Mouse (Mus musculus) E14TG2a.4 (cell line): ENCODE data around the gene Dbn1.

Experiments used
- CTCF ChIP-seq: conservative IDR thresholded peaks from 2 replicates; pipeline ENCODE4 v1.5.1; 2014; ENCODE audit warnings: low read length
- POU5F1 ChIP-seq: IDR thresholded peaks from 2 replicates; pipeline ENCODE4 v1.6.1; 2014; ENCODE audit warnings: low read length, borderline replicate concordance

DNA sequence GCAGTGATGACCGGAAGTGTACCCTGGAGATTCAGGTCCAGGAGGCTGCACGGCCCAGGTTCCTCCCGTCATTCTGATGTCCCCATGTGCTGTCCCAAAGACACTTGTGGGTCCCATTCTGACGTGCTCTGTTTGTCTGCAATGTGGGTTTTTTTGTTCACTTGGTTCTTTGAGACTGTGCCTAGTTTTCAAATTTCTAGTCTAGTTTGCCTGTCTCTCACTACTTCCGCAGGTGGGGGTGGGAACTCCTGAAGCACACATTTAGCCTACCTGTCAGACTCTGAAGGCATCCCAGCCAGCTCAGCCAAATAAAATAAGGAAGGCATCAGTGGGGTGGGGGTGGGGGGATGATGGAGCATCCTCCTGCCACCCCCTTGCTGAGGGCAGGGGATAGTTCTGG, 39.8 kb downstream of the Dbn1 start:
- TF ChIP-seq POU5F1, result no peak
- no peak for TF ChIP-seq CTCF
